Mouse (Mus musculus) forebrain, embryonic 16.5 days (tissue): ENCODE data around the gene Smap1. TPM values are rescaled to one million over a fixed set of nuclear protein-coding genes. Genes with fewer than 3 reads are reported as not detected.
"Not testable (repeated sequence)": the region's sequence is repeated elsewhere in the genome, so short reads cannot be mapped to it uniquely, and the experiment has no call there.

Experiments used
- ATAC-seq: fragments of 200-750 bp; cut with Nextera tagmentation; 2 replicates; pipeline ENCODE4 v1.8.0; 2017; ENCODE audit warnings: mild to moderate bottlenecking, moderate library complexity
- H3K27ac ChIP-seq: fragments of 300-500 bp; sonication (generic); 2 replicates; pipeline ENCODE4 v1.5.1; 2014; ENCODE audit warnings: low read length, control low read depth
- H3K27me3 ChIP-seq: fragments of 300-500 bp; sonication (generic); replicated peaks from 2 replicates; pipeline ENCODE4 v1.6.1; 2014; ENCODE audit warnings: low read length; ENCODE audit not compliant: control insufficient read depth, insufficient read depth
- H3K36me3 ChIP-seq: fragments of 300-500 bp; sonication (generic); 2 replicates; pipeline ENCODE4 v1.6.1; 2014; ENCODE audit not compliant: control insufficient read depth, insufficient read depth
- H3K4me1 ChIP-seq: fragments of 300-500 bp; sonication (generic); replicated peaks from 2 replicates; pipeline ENCODE4 v1.6.1; 2014; ENCODE audit warnings: low read length; ENCODE audit not compliant: control insufficient read depth, insufficient read depth
- H3K4me2 ChIP-seq: fragments of 300-500 bp; sonication (generic); 2 replicates; pipeline ENCODE4 v1.6.1; 2014; ENCODE audit warnings: mild to moderate bottlenecking, low read length, control low read depth
- H3K4me3 ChIP-seq: fragments of 300-500 bp; sonication (generic); replicated peaks from 2 replicates; pipeline ENCODE4 v1.5.1; 2014; ENCODE audit warnings: mild to moderate bottlenecking, low read length, control low read depth
- H3K9ac ChIP-seq: fragments of 300-500 bp; sonication (generic); replicated peaks from 2 replicates; pipeline ENCODE4 v1.6.1; 2014; ENCODE audit warnings: low read depth, low read length, control low read depth
- H3K9me3 ChIP-seq: fragments of 300-500 bp; sonication (generic); 2 replicates; pipeline ENCODE4 v1.6.1; 2016; ENCODE audit warnings: low read length; ENCODE audit not compliant: control insufficient read depth
- WGBS: fragments of 180-500 bp; shearing (Covaris S2); extraction: QIAGEN DNeasy Blood & Tissue Kit; methylation state at CpG from one replicate; pipeline ENCODE4 v1.1.7; 2014; 5-methylcytosine and 5-hydroxymethylcytosine counted together
- polyA plus RNA-seq: library from polyadenylated mRNA; unstranded; fragments of >200 nt; fragmentation: Nextera tagmentation; extraction: Ambion mirVana; gene quantifications from 2 replicates; pipeline ENCODE4 v1.2.1, GENCODE M21; 2015

Smap1 gene
- 85.7 and 86.3 TPM in 2 replicates for polyA plus RNA-seq

GRCm38 (mm10) chr1:23921711-23922529 lies at the start of gene Smap1:
Gene Smap1, minus strand, starts transcription at chr1:23922317.
- under 1% methylated on average over 71 of the region's 113 CpGs for WGBS
- H3K4me2 ChIP-seq = peak within 1 kb of the TSS; percentile 81

GRCm38 (mm10) chr1:23971159-23971558 lies 49.0 kb upstream of the Smap1 start:
- not testable (repeated sequence) for H3K9ac ChIP-seq, H3K27ac ChIP-seq, H3K4me2 ChIP-seq, H3K9me3 ChIP-seq, ATAC-seq, H3K4me1 ChIP-seq, H3K4me3 ChIP-seq, H3K36me3 ChIP-seq, H3K27me3 ChIP-seq
- WGBS = 79% methylated on average over 3 of the region's 4 CpGs

More at GRCm38 (mm10) chr1:23921711-23922529, at the start of gene Smap1:
- Histone ChIP-seq H3K36me3 (no peaks in the 10 kb centered on the region), H3K4me1 (peaks cover 20% of the 10 kb centered on the region), H3K27me3 (no peaks in the 10 kb centered on the region), H3K27ac (peak within 1 kb of the TSS; percentile 93), H3K9me3 (no peaks in the 10 kb centered on the region; the same call in 1 of the 2 replicates), H3K9ac (peak within 1 kb of the TSS; percentile 93), H3K4me3 (peak within 1 kb of the TSS; percentile 88)
- peak; percentile 97 for ATAC-seq

- ATAC-seq = no peak
- Histone ChIP-seq H3K27ac (no peak overlapping the region), H3K9ac (no peak overlapping the region), H3K4me1 (no peaks in the 10 kb centered on the region), H3K36me3 (no peaks in the 10 kb centered on the region), H3K4me3 (no peak overlapping the region), H3K4me2 (no peak overlapping the region), H3K9me3 (no peaks in the 10 kb centered on the region), H3K27me3 (no peaks in the 10 kb centered on the region)
- WGBS = 90% methylated on average over 9 of the region's 9 CpGs
Measured at GRCm38 (mm10) chr1:23968027-23968725, 46.1 kb upstream of the Smap1 start.

- Histone ChIP-seq H3K4me3 (no peak overlapping the region), H3K4me2 (no peak overlapping the region), H3K9ac (no peak overlapping the region), H3K27ac (no peak overlapping the region), H3K9me3 (no peaks in the 10 kb centered on the region), H3K4me1 (no peaks in the 10 kb centered on the region), H3K36me3 (no peaks in the 10 kb centered on the region), H3K27me3 (no peaks in the 10 kb centered on the region)
- ATAC-seq = no peak
- WGBS = 86% methylated on average over 1 of the region's 1 CpGs
Measured at GRCm38 (mm10) chr1:23966226-23966625, 44.1 kb upstream of the Smap1 start.

GRCm38 (mm10) chr1:23959415-23959732 lies 37.3 kb upstream of the Smap1 start:
- H3K36me3 ChIP-seq = no peaks in the 10 kb centered on the region
- no peaks in the 10 kb centered on the region for H3K27me3 ChIP-seq
- H3K4me3 ChIP-seq = no peak overlapping the region; the same call in 1 of the 2 replicates
- no peak overlapping the region for H3K9ac ChIP-seq
- ATAC-seq = no peak
- no peaks in the 10 kb centered on the region for H3K9me3 ChIP-seq
- peak overlapping the region; percentile 35; the same call in 1 of the 2 replicates for H3K4me2 ChIP-seq
- 0 out of 2 replicates have a peak, but pooled peaks cover 2% of the 10 kb centered on the region for H3K4me1 ChIP-seq
- 13% methylated on average over 6 of the region's 6 CpGs for WGBS
- H3K27ac ChIP-seq = no peak overlapping the region

- Histone ChIP-seq H3K4me3 (no peak overlapping the region; the same call in 1 of the 2 replicates), H3K9ac (no peak overlapping the region), H3K27ac (no peak overlapping the region), H3K36me3 (no peaks in the 10 kb centered on the region), H3K27me3 (no peaks in the 10 kb centered on the region), H3K4me2 (peak overlapping the region; percentile 35; the same call in 1 of the 2 replicates), H3K9me3 (no peaks in the 10 kb centered on the region), H3K4me1 (0 out of 2 replicates have a peak, but pooled peaks cover 2% of the 10 kb centered on the region)
- no peak for ATAC-seq
- 16% methylated on average over 13 of the region's 13 CpGs for WGBS
Measured at GRCm38 (mm10) chr1:23958668-23959414, 36.7 kb upstream of the Smap1 start.

- no peak for ATAC-seq
- H3K9ac ChIP-seq = no peak overlapping the region
Measured at GRCm38 (mm10) chr1:23958101-23958500, 36.0 kb upstream of the Smap1 start.

GRCm38 (mm10) chr1:23955539-23955938 lies 33.4 kb upstream of the Smap1 start:
- H3K4me3 ChIP-seq = no peak overlapping the region
- no peak overlapping the region for H3K9ac ChIP-seq
- H3K27me3 ChIP-seq = no peaks in the 10 kb centered on the region
- ATAC-seq = no peak
- H3K4me2 ChIP-seq = no peak overlapping the region
- H3K27ac ChIP-seq = no peak overlapping the region
- WGBS = 92% methylated on average over 4 of the region's 4 CpGs
- H3K36me3 ChIP-seq = no peaks in the 10 kb centered on the region
- no peaks in the 10 kb centered on the region for H3K9me3 ChIP-seq
- H3K4me1 ChIP-seq = 0 out of 2 replicates have a peak, but pooled peaks cover 2% of the 10 kb centered on the region

More at GRCm38 (mm10) chr1:23958101-23958500, 36.0 kb upstream of the Smap1 start:
- no peaks in the 10 kb centered on the region for H3K36me3 ChIP-seq
- no peak overlapping the region for H3K27ac ChIP-seq
- H3K4me2 ChIP-seq = no peak overlapping the region
- H3K4me3 ChIP-seq = no peak overlapping the region
- H3K4me1 ChIP-seq = 0 out of 2 replicates have a peak, but pooled peaks cover 2% of the 10 kb centered on the region
- no peaks in the 10 kb centered on the region for H3K27me3 ChIP-seq
- H3K9me3 ChIP-seq = no peaks in the 10 kb centered on the region
- WGBS = 84% methylated on average over 6 of the region's 6 CpGs

- H3K36me3 ChIP-seq = no peaks in the 10 kb centered on the region
- H3K27me3 ChIP-seq = no peaks in the 10 kb centered on the region
- ATAC-seq = peak; percentile 28; the same call in 1 of the 2 replicates
- no peak overlapping the region for H3K4me3 ChIP-seq
- no peaks in the 10 kb centered on the region for H3K9me3 ChIP-seq
- no peak overlapping the region for H3K9ac ChIP-seq
- no peaks in the 10 kb centered on the region for H3K4me1 ChIP-seq
- no peak overlapping the region for H3K27ac ChIP-seq
- H3K4me2 ChIP-seq = no peak overlapping the region
- WGBS = 52% methylated on average over 13 of the region's 13 CpGs
Measured at GRCm38 (mm10) chr1:23953921-23954320, 31.8 kb upstream of the Smap1 start.
